Mouse (Mus musculus) ES-E14 (cell line): ENCODE data around the gene Krt18. TPM values are rescaled to one million over a fixed set of nuclear protein-coding genes. Genes with fewer than 3 reads are reported as not detected.

ENCODE experiments used
- DNase-seq: peaks from one replicate; pipeline ENCODE4 v3.0.0-alpha.2; 2013; ENCODE audit warnings: low read depth, low spot score
- H3K27ac ChIP-seq: 2 replicates; pipeline ENCODE4 v1.5.1; 2012; ENCODE audit warnings: low read depth, mild to moderate bottlenecking, low read length, moderate library complexity, mixed read lengths; ENCODE audit not compliant: poor library complexity, insufficient read depth, severe bottlenecking
- H3K36me3 ChIP-seq: 2 replicates; pipeline ENCODE4 v1.6.1; 2012; ENCODE audit warnings: mild to moderate bottlenecking, low read length, moderate library complexity, mixed read lengths; ENCODE audit not compliant: control insufficient read depth, poor library complexity, insufficient read depth, severe bottlenecking
- H3K4me1 ChIP-seq, 2 experiments: fragments of 150-350 bp in 1 of 2; sonication (generic) in 1 of 2; 2 replicates each; pipeline ENCODE4 v1.6.1; 2012; ENCODE audit warnings: low read length in 2 of 2, mild to moderate bottlenecking in 1 of 2, mixed read lengths in 1 of 2; ENCODE audit not compliant: control insufficient read depth in 2 of 2, insufficient read depth in 2 of 2, poor library complexity in 1 of 2
- H3K4me3 ChIP-seq, 2 experiments: fragments of 150-350 bp in 1 of 2; sonication (generic) in 1 of 2; 2 replicates each; pipeline ENCODE4 v1.5.1; 2012; ENCODE audit warnings: low read length in 2 of 2, low read depth in 1 of 2, mild to moderate bottlenecking in 1 of 2, mixed read lengths in 1 of 2; ENCODE audit not compliant: insufficient read depth in 1 of 2, poor library complexity in 1 of 2, severe bottlenecking in 1 of 2
- H3K9ac ChIP-seq: 2 replicates; pipeline ENCODE4 v1.6.1; 2012; ENCODE audit warnings: low read depth, mild to moderate bottlenecking, low read length, mixed read lengths; ENCODE audit not compliant: poor library complexity, insufficient read depth, severe bottlenecking
- H3K9me3 ChIP-seq: fragments of 150-350 bp; sonication (generic); 2 replicates; pipeline ENCODE4 v1.6.1; 2012; ENCODE audit warnings: low read depth, mild to moderate bottlenecking, low read length; ENCODE audit not compliant: control insufficient read depth, insufficient read depth
- CHD2 ChIP-seq: IDR thresholded peaks from 2 replicates; pipeline ENCODE4 v1.6.1; 2014; ENCODE audit warnings: mild to moderate bottlenecking, low read depth, low read length, inconsistent platforms
- HCFC1 ChIP-seq: IDR thresholded peaks from 2 replicates; pipeline ENCODE4 v1.6.1; 2012; ENCODE audit warnings: low read length, inconsistent platforms, borderline replicate concordance; ENCODE audit not compliant: insufficient read depth
- MAFK ChIP-seq: IDR thresholded peaks from 2 replicates; pipeline ENCODE4 v1.6.1; 2014; ENCODE audit warnings: mild to moderate bottlenecking, low read depth, low read length, inconsistent platforms; ENCODE audit not compliant: insufficient read depth
- ZC3H11A ChIP-seq: IDR thresholded peaks from 2 replicates; pipeline ENCODE4 v1.6.1; 2012; ENCODE audit warnings: low read depth, mild to moderate bottlenecking, inconsistent platforms, low read length, borderline replicate concordance
- ZNF384 ChIP-seq: IDR thresholded peaks from 2 replicates; pipeline ENCODE4 v1.6.1; 2012; ENCODE audit warnings: low read depth, low read length, inconsistent platforms
- in situ Hi-C, 2 experiments: fragments of 600-800 bp; cut with MboI; formaldehyde crosslinking; loops; one replicate each; pipeline ENCODE4 v1.15.1; 2025; ENCODE audit warnings: low sequenced_read_pairs in 2 of 2, inconsistent platforms in 1 of 2; ENCODE audit not compliant: unreplicated experiment in 2 of 2
- total RNA-seq: library from RNA; depleted of rRNA; stranded (reverse); fragments of 300-350 nt; gene quantifications from 2 replicates; pipeline ENCODE4 v1.2.3, GENCODE M21; 2012

The Krt18 gene
- total RNA-seq, 1 experiment: 382 TPM

- Histone ChIP-seq H3K9me3 (no peaks in the 10 kb centered on the region), H3K9ac (no peak overlapping the region), H3K4me1 (no peaks in the 10 kb centered on the region), H3K4me3 (no peak overlapping the region), H3K27ac (no peak overlapping the region), H3K36me3 (no peaks in the 10 kb centered on the region)
- TF ChIP-seq ZNF384 (no peak), ZC3H11A (no peak), MAFK (no peak), CHD2 (no peak), HCFC1 (no peak)
- DNase-seq: no peak
- in situ Hi-C loops: no loop called here
Observed at GRCm38 (mm10) chr15:102045691-102046090, 17.7 kb downstream of the Krt18 start.

- DNase-seq: no peak
- Histone ChIP-seq H3K4me1 (no peaks in the 10 kb centered on the region), H3K9ac (no peak overlapping the region), H3K27ac (no peak overlapping the region), H3K4me3 (no peak overlapping the region), H3K36me3 (no peaks in the 10 kb centered on the region), H3K9me3 (no peaks in the 10 kb centered on the region)
- TF ChIP-seq CHD2 (no peak), ZC3H11A (no peak), HCFC1 (no peak), MAFK (no peak), ZNF384 (no peak)
- in situ Hi-C loops: no loop called here
Observed at GRCm38 (mm10) chr15:102048006-102048405, 20.0 kb downstream of the Krt18 start.

- Histone ChIP-seq H3K4me1 (no peaks in the 10 kb centered on the region), H3K27ac (no peak overlapping the region), H3K4me3 (no peak overlapping the region), H3K9me3 (no peaks in the 10 kb centered on the region), H3K9ac (no peak overlapping the region), H3K36me3 (no peaks in the 10 kb centered on the region)
- no peak for DNase-seq
- in situ Hi-C loops: no loop called here
- TF ChIP-seq CHD2 (no peak), HCFC1 (no peak), ZC3H11A (no peak), ZNF384 (no peak), MAFK (no peak)
Observed at GRCm38 (mm10) chr15:102049871-102050270, 21.9 kb downstream of the Krt18 start.

GRCm38 (mm10) chr15:102051920-102052683 is 24.1 kb downstream of the Krt18 start:
- TF ChIP-seq ZNF384 (no peak), CHD2 (no peak), ZC3H11A (no peak)
- Histone ChIP-seq H3K9me3 (no peaks in the 10 kb centered on the region), H3K27ac (no peak overlapping the region), H3K4me3 (peak overlapping the region; percentile 65 to 71), H3K36me3 (no peaks in the 10 kb centered on the region), H3K9ac (peak overlapping the region; percentile 77), H3K4me1 (no peaks in the 10 kb centered on the region)
- DNase-seq: peak; percentile 51
- in situ Hi-C loops: no loop called here
